Mouse (Mus musculus): ENCODE results near the gene Cwc15. TPM values are rescaled to one million over a fixed set of nuclear protein-coding genes. Genes with fewer than 3 reads are reported as not detected.
A peak's percentile ranks its signal among the peaks of the same experiment; 100 is the strongest.
"Not testable (repeated sequence)": the region's sequence is repeated elsewhere in the genome, so short reads cannot be mapped to it uniquely, and the experiment has no call there.

The Cwc15 gene
- 125 and 126 TPM in 2 replicates for polyA plus RNA-seq (2015; fragmentation: Nextera tagmentation; extraction: Ambion mirVana)

DNA sequence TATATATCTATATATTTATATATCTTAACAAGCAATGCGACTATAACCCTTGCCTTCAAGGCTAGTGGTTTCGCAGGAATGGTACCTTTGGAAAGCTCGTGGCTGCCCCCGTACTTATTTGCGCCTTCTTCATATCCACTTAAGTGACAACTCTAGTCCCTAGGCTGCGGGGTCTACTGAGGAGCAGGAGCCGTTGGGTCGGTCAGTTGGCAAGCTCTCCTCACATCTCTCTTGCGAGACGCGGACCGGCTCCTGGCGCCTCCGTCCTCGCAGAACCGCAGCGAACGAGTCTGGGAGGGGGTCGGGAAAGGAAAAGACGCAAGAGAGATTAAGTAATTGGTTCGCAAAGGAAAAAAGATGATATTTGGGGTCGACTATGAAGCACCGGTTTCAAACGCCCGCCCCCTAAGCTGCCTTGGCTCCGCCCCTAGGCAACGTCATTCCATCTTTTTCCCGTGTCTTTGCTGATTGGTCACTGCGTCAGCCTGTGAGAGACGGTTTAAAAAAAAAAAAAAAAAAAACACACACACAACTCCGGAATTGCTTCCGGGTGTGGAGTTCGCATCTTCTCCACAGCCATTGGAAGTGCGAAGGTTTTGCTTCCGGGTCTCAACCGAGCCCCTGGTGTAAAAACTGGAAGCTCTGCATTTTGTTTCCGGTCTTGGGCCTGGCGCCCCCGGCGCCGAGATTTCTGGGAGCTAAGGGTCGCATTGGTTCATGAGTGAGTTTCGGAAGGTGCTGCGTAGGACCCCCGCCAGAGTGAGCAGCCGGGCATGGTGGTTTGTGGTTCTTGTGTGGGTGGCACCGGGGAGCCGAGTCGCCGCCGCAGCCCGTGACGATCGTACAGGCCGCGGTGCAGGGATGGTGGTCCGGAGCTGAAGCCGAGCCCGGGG lies at the start of gene Cwc15, which contains the start of gene Kdm4d:
TSS of gene Cwc15 (plus strand) at position 595 of the 893 bp plus-strand sequence.
TSS of gene Kdm4d (minus strand) at position 460 of the 893 bp plus-strand sequence.
- H3K4me2 ChIP-seq (replicated peaks; ENCODE audit: low read depth, low read length) = peak within 1 kb of the TSS; percentile 65
- H3K9me3 ChIP-seq (ENCODE audit: low read length) = no peaks in the 10 kb centered on the region
- no peaks in the 10 kb centered on the region for H3K4me1 ChIP-seq (ENCODE audit: insufficient read depth, low read depth, low read length)
- peak within 1 kb of the TSS; percentile 68 for H3K27ac ChIP-seq (ENCODE audit: low read length)
- ATAC-seq = peak; percentile 99
- peak within 1 kb of the TSS; percentile 81 for H3K4me3 ChIP-seq (ENCODE audit: low read depth, low read length)
- peak within 1 kb of the TSS; percentile 84 for H3K9ac ChIP-seq (replicated peaks; ENCODE audit: low read depth)
- DNase-seq (ENCODE audit: low spot score) = peak; percentile 97
- WGBS = under 1% methylated on average over 59 of the region's 59 CpGs
- no peaks in the 10 kb centered on the region for H3K27me3 ChIP-seq (replicated peaks; ENCODE audit: insufficient read depth, low read length)
- H3K36me3 ChIP-seq (ENCODE audit: insufficient read depth, low read length) = peaks cover 17% of the 10 kb centered on the region
- TF ChIP-seq EP300 (IDR thresholded peaks at IDR 0.05) (peak; percentile 81), CTCF (IDR thresholded peaks at IDR 0.05) (no peak)

DNA sequence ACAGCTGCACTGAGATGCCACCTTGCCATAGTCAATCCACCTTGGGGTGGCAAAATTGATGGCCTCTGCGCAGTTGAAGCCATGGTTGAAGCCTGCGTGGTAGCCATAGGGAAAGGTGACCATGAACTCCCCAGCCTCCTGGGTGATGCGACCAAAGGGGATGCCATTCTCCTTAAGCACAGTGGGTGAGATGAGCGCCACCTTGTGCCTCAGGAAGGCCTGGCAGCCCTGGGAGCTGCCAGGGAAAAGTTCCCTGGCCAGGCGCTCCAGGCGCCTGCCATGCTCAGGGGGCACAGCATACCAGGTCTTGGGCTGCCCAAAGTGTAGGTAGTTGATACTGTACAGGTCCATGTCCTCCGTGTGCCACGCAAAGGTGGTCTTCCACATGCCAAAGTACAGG lies 49.3 kb upstream of the Cwc15 start:
- not testable (repeated sequence) for H3K9me3 ChIP-seq (ENCODE audit: low read length); H3K27ac ChIP-seq (ENCODE audit: low read length); H3K9ac ChIP-seq (replicated peaks; ENCODE audit: low read depth); H3K4me2 ChIP-seq (replicated peaks; ENCODE audit: low read depth, low read length); H3K27me3 ChIP-seq (replicated peaks; ENCODE audit: insufficient read depth, low read length); DNase-seq (ENCODE audit: low spot score); H3K36me3 ChIP-seq (ENCODE audit: insufficient read depth, low read length); ATAC-seq; H3K4me3 ChIP-seq (ENCODE audit: low read depth, low read length); H3K4me1 ChIP-seq (ENCODE audit: insufficient read depth, low read depth, low read length)
- TF ChIP-seq CTCF (IDR thresholded peaks at IDR 0.05) = peak; percentile 45
- WGBS = 47% methylated on average over 8 of the region's 8 CpGs

DNA sequence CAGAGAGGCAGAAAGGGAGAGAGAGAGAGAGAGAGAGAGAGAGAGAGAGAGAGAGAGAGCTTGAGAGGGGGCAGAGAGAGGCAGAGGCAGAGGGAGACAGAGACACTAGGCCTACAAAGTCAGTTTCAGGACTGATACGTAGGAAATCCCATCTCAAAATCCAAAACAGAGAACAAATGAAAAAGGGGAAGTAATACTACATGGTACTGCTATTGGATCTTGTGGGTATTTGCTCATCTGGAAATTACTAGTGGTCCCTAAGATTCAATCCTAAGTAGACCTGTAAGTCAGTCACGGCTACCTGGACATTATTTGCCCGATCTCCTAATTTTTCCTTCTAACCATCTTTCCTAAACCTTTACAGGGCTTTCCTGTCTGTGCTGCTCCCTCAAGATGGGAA lies 44.1 kb upstream of the Cwc15 start:
- no peaks in the 10 kb centered on the region for H3K4me1 ChIP-seq (ENCODE audit: insufficient read depth, low read depth, low read length)
- DNase-seq (ENCODE audit: low spot score) (no peak), ATAC-seq (no peak)
- H3K36me3 ChIP-seq (ENCODE audit: insufficient read depth, low read length) = no peaks in the 10 kb centered on the region
- H3K27me3 ChIP-seq (replicated peaks; ENCODE audit: insufficient read depth, low read length) = no peaks in the 10 kb centered on the region
- TF ChIP-seq EP300 (IDR thresholded peaks at IDR 0.05) = no peak
- TF ChIP-seq CTCF (IDR thresholded peaks at IDR 0.05) = no peak
- no peak overlapping the region for H3K4me3 ChIP-seq (ENCODE audit: low read depth, low read length)
- no peak overlapping the region for H3K27ac ChIP-seq (ENCODE audit: low read length)
- H3K9me3 ChIP-seq (ENCODE audit: low read length) = no peaks in the 10 kb centered on the region
- H3K4me2 ChIP-seq (replicated peaks; ENCODE audit: low read depth, low read length) = no peak overlapping the region
- H3K9ac ChIP-seq (replicated peaks; ENCODE audit: low read depth) = no peak overlapping the region
- WGBS = 83% methylated on average over 3 of the region's 3 CpGs

DNA sequence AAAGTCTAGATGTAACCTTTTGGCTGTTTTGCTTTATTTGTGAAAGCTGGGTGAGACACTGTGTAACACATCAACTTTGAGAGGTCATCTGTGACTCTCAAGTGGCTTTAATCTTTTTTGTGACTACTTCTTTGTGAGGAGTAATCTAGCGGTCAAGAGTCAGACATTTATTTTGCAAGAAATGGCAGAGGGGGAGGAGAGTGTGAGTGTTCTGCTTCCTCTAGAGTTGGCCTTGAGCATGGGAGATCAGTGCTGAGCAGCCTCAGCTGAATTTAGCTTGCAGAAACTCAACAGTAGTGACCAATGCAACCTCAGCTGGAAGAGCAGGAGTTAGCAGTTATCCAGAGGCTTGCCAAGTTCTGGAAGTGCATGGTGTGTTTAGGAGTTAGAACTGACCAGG lies 37.9 kb upstream of the Cwc15 start:
- H3K9ac ChIP-seq (replicated peaks; ENCODE audit: low read depth); DNase-seq (ENCODE audit: low spot score); H3K36me3 ChIP-seq (ENCODE audit: insufficient read depth, low read length); H3K27me3 ChIP-seq (replicated peaks; ENCODE audit: insufficient read depth, low read length); H3K4me2 ChIP-seq (replicated peaks; ENCODE audit: low read depth, low read length); H3K4me1 ChIP-seq (ENCODE audit: insufficient read depth, low read depth, low read length); H3K9me3 ChIP-seq (ENCODE audit: low read length); ATAC-seq; H3K27ac ChIP-seq (ENCODE audit: low read length); H3K4me3 ChIP-seq (ENCODE audit: low read depth, low read length): not testable (repeated sequence)
- 58% methylated on average over 1 of the region's 1 CpGs for WGBS

DNA sequence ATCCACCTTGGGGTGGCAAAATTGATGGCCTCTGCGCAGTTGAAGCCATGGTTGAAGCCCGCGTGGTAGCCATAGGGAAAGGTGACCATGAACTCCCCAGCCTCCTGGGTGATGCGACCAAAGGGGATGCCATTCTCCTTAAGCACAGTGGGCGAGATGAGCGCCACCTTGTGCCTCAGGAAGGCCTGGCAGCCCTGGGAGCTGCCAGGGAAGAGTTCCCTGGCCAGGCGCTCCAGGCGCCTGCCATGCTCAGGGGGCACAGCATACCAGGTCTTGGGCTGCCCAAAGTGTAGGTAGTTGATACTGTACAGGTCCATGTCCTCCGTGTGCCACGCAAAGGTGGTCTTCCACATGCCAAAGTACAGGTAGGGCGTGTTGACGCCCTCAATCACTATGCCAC lies 36.7 kb upstream of the Cwc15 start:
- H3K4me1 ChIP-seq (ENCODE audit: insufficient read depth, low read depth, low read length); H3K9ac ChIP-seq (replicated peaks; ENCODE audit: low read depth); H3K9me3 ChIP-seq (ENCODE audit: low read length); H3K36me3 ChIP-seq (ENCODE audit: insufficient read depth, low read length); ATAC-seq; H3K4me2 ChIP-seq (replicated peaks; ENCODE audit: low read depth, low read length); H3K4me3 ChIP-seq (ENCODE audit: low read depth, low read length); H3K27me3 ChIP-seq (replicated peaks; ENCODE audit: insufficient read depth, low read length); DNase-seq (ENCODE audit: low spot score); H3K27ac ChIP-seq (ENCODE audit: low read length): not testable (repeated sequence)
- WGBS = 80% methylated on average over 12 of the region's 12 CpGs

DNA sequence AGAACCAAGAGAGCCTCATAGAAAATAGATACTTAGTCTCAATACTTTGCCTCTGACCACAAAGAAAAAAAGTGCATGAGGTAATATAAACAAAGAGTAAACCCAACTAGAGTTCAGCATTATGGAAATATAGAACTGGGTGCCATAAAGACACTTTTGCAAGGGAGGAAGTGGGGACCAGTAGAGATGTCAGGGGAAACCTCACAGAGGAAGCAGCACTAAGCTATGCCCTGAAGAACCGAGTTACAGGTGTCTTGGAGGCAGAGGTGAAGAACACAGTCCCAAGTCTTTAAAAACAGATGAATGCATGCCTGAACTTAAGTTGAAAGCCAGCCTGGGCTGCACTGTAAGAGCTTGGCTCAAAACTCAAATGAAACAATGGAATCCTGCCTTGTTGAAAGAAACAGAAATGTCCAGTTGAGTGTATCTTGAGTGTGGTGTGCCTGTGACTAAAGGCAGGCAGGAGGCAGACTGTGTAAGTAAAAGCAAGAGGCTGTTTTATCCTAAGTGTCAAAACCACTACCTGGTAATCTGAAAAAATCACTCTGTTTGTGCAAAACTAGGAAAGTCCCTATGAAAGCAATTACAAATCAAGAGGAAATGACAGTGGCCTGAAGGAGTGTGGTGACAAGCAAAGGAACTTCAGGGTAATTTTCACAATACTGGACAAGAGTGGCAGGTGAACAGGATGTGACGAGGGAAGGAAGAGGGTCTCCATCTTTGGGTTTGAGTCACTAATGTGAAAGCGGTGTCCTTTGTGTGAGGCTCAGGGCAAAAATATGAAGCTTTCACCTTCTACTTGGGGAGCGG lies 1.3 kb upstream of the Cwc15 start:
- Histone ChIP-seq H3K4me2 (replicated peaks; ENCODE audit: low read depth, low read length) (no peak overlapping the region), H3K4me1 (ENCODE audit: insufficient read depth, low read depth, low read length) (no peaks in the 10 kb centered on the region), H3K27ac (ENCODE audit: low read length) (no peak overlapping the region), H3K36me3 (ENCODE audit: insufficient read depth, low read length) (peaks cover 7% of the 10 kb centered on the region), H3K9ac (replicated peaks; ENCODE audit: low read depth) (no peak overlapping the region), H3K4me3 (ENCODE audit: low read depth, low read length) (peak overlapping the region; percentile 81; the same call in 1 of the 2 replicates), H3K27me3 (replicated peaks; ENCODE audit: insufficient read depth, low read length) (no peaks in the 10 kb centered on the region), H3K9me3 (ENCODE audit: low read length) (no peaks in the 10 kb centered on the region)
- TF ChIP-seq EP300 (IDR thresholded peaks at IDR 0.05) = no peak
- no peak for TF ChIP-seq CTCF (IDR thresholded peaks at IDR 0.05)
- DNase-seq (ENCODE audit: low spot score) (no peak), ATAC-seq (no peak)
- 75% methylated on average over 4 of the region's 4 CpGs for WGBS

Data from lung, postnatal 0 days (tissue).